Mouse (Mus musculus) left cerebral cortex, postnatal 14 days (tissue): ENCODE results near the gene Fam172a. TPM values are rescaled to one million over a fixed set of nuclear protein-coding genes. Genes with fewer than 3 reads are reported as not detected.

Experiments
- DNase-seq, 2 experiments: peaks; one replicate each; pipeline ENCODE4 v3.0.0; 2021 to 2022; ENCODE audit warnings: low spot score in 2 of 2, mixed read lengths in 1 of 2
- intact Hi-C: fragments of 180-260 bp; cut with DNase I; formaldehyde crosslinking; loops from one replicate; pipeline ENCODE4 v1.15.1; 2025
- total RNA-seq, 2 experiments: library from RNA; stranded (reverse); gene quantifications; 2 replicates each; pipeline ENCODE4 v1.2.3; 2021

Fam172a gene
- total RNA-seq, 2 experiments from 2014 or later: 39.8 to 41.5 TPM

- no peak for DNase-seq
- intact Hi-C loops: no loop called here
Observed at GRCm38 (mm10) chr13:77922834-77923233, 221.0 kb downstream of the Fam172a start.

- DNase-seq: no peak
- intact Hi-C loops: no loop called here
Observed at GRCm38 (mm10) chr13:77957611-77958010, 255.8 kb downstream of the Fam172a start.

- intact Hi-C loops: no loop called here
- DNase-seq: no peak
Observed at GRCm38 (mm10) chr13:77959493-77960272, 257.9 kb downstream of the Fam172a start.

- intact Hi-C loops: no loop called here
- DNase-seq: no peak
Observed at GRCm38 (mm10) chr13:77976248-77976647, 274.4 kb downstream of the Fam172a start.

GRCm38 (mm10) chr13:77977121-77977520 is 275.3 kb downstream of the Fam172a start:
- intact Hi-C loops: no loop called here
- no peak for DNase-seq

GRCm38 (mm10) chr13:77982105-77982851 is 280.4 kb downstream of the Fam172a start:
- peak; percentile 66 to 77 for DNase-seq
- intact Hi-C loops: loop anchor here (5.0 kb wide), 2 partner anchors 190 to 215 kb away; partner anchors contain the start of gene Nr2f1

- intact Hi-C loops: loop anchor here (5.0 kb wide), 2 partner anchors 189 to 214 kb away; partner anchors contain the start of gene Nr2f1
- DNase-seq: no peak
Observed at GRCm38 (mm10) chr13:77982852-77983202, 281.0 kb downstream of the Fam172a start.

GRCm38 (mm10) chr13:77991189-77991886 is 289.5 kb downstream of the Fam172a start:
- DNase-seq: no peak
- intact Hi-C loops: no loop called here

- intact Hi-C loops: no loop called here
Observed at GRCm38 (mm10) chr13:78004649-78005048, 302.8 kb downstream of the Fam172a start.

GRCm38 (mm10) chr13:78005344-78005743 is 303.5 kb downstream of the Fam172a start:
- intact Hi-C loops: no loop called here
- DNase-seq: no peak

More at GRCm38 (mm10) chr13:78004649-78005048, 302.8 kb downstream of the Fam172a start:
- no peak for DNase-seq

- intact Hi-C loops: no loop called here
- DNase-seq: no peak
Observed at GRCm38 (mm10) chr13:78010176-78010575, 308.3 kb downstream of the Fam172a start.

- DNase-seq: no peak
- intact Hi-C loops: no loop called here
Observed at GRCm38 (mm10) chr13:78024683-78025294, 323.0 kb downstream of the Fam172a start, which contains the start of gene Pou5f2. TSS of gene Pou5f2 (plus strand) at chr13:78024902.

GRCm38 (mm10) chr13:78032821-78033220 is 331.0 kb downstream of the Fam172a start:
- no peak for DNase-seq
- intact Hi-C loops: no loop called here

GRCm38 (mm10) chr13:78037203-78037602 is 335.4 kb downstream of the Fam172a start:
- no peak for DNase-seq
- intact Hi-C loops: no loop called here

GRCm38 (mm10) chr13:78043203-78043602 is 341.4 kb downstream of the Fam172a start:
- intact Hi-C loops: no loop called here
- peak in 1 of 2 experiments; percentile 7 for DNase-seq

- intact Hi-C loops: no loop called here
- no peak for DNase-seq
Observed at GRCm38 (mm10) chr13:78045116-78045515, 343.3 kb downstream of the Fam172a start.

- intact Hi-C loops: no loop called here
Observed at GRCm38 (mm10) chr13:78087751-78088150, 385.9 kb downstream of the Fam172a start.

GRCm38 (mm10) chr13:78090701-78091100 is 388.9 kb downstream of the Fam172a start:
- DNase-seq: no peak
- intact Hi-C loops: no loop called here

More at GRCm38 (mm10) chr13:78087751-78088150, 385.9 kb downstream of the Fam172a start:
- no peak for DNase-seq

- DNase-seq: no peak
- intact Hi-C loops: no loop called here
Observed at GRCm38 (mm10) chr13:78091949-78092348, 390.1 kb downstream of the Fam172a start.
